Mouse (Mus musculus): Measurements from ENCODE around the gene Relb.

Gene Relb

DNA sequence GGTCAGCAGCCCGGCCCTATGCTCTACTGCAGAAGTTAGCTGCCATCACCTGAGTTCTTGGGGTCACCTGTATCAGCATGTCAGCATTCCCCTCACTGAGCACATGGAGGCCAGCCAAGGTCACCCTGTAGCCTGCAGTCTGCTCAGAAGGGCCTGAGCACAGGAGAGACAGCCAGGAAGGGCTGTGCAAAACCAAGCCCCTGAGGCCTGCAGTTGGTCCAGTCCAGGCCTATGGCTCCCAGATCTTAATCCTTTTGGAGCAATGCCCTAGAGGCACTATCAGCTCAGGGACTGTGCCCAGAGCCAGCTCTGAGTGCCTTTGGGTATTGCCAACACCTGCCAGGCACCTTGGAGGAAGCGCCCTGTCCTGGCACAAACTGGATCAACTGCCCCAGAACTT lies 72.2 kb downstream of the Relb start:
- in situ Hi-C loops (cut with MboI), result no loop called here
